Mouse (Mus musculus): ENCODE measurements around the gene Naaladl1.

DNA sequence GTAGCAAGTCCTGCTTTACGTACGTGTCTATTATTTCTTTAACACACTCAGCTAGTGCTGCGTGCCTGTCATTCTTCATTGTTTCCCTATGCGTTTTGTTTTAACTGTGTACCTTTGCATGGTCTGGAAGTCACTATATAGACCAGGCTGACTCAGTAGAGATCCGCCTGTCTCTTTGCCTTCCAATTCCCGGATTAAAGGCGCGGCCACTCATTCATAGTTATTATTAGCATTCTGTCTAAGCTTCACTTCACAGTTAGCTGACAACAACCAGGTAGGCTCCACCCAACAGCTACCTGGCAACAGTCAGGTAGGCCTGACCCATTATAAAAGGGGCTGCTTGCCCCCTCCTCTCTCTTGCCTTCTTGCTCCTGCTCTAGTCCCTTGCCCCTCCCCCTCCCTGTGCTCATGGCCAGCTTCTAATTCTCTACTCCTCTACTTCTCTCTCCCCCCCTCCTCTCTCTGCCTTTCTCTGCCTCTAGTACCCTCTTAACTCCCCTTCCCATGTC, 13.1 kb downstream of the Naaladl1 start:
- TF ChIP-seq CTCF (IDR thresholded peaks at IDR 0.05; ENCODE audit: extremely low read depth, insufficient read depth, insufficient read length, insufficient replicate concordance) (no peak), POLR2A (IDR thresholded peaks at IDR 0.05; ENCODE audit: low read depth, low read length) (no peak)

Measured in spleen, adult 2 months (tissue).